Mouse (Mus musculus) midbrain, postnatal 0 days (tissue): ENCODE measurements at regions not wholly inside any gene's neighbourhood (a gene's known extent, or its start where the extent isn't known, plus 50 kb on each side); places are given as distances from the start of the nearest gene placed in this dataset.

ENCODE experiments used
- ATAC-seq: fragments of 200-750 bp; cut with Nextera tagmentation; 2 replicates; pipeline ENCODE4 v1.8.0; 2017; ENCODE audit warnings: moderate number of reproducible peaks, mild to moderate bottlenecking, moderate TSS enrichment, moderate library complexity; ENCODE audit not compliant: low FRiP score
- DNase-seq: peaks from one replicate; pipeline ENCODE4 v3.0.0-alpha.2; 2015; ENCODE audit warnings: low spot score
- H3K27ac ChIP-seq: fragments of 300-500 bp; sonication (generic); 2 replicates; pipeline ENCODE4 v1.5.1; 2014; ENCODE audit warnings: low read depth, mild to moderate bottlenecking, low read length, mixed read lengths
- H3K27me3 ChIP-seq: fragments of 300-500 bp; sonication (generic); 2 replicates; pipeline ENCODE4 v1.6.1; 2014; ENCODE audit warnings: low read length, control low read depth, mixed read lengths; ENCODE audit not compliant: insufficient read depth
- H3K36me3 ChIP-seq: fragments of 300-500 bp; sonication (generic); 2 replicates; pipeline ENCODE4 v1.6.1; 2014; ENCODE audit warnings: low read length, control low read depth, mixed read lengths; ENCODE audit not compliant: insufficient read depth
- H3K4me1 ChIP-seq: fragments of 300-500 bp; sonication (generic); 2 replicates; pipeline ENCODE4 v1.6.1; 2014; ENCODE audit warnings: mild to moderate bottlenecking, control low read depth, antibody characterized with exemption, low read length, mixed read lengths; ENCODE audit not compliant: insufficient read depth
- H3K4me2 ChIP-seq: fragments of 300-500 bp; sonication (generic); 2 replicates; pipeline ENCODE4 v1.6.1; 2014; ENCODE audit warnings: low read depth, mild to moderate bottlenecking, low read length, mixed read lengths; ENCODE audit not compliant: poor library complexity, severe bottlenecking
- H3K4me3 ChIP-seq: fragments of 300-500 bp; sonication (generic); 2 replicates; pipeline ENCODE4 v1.5.1; 2014; ENCODE audit warnings: low read depth, mild to moderate bottlenecking, low read length, moderate library complexity
- H3K9ac ChIP-seq: fragments of 300-500 bp; sonication (generic); replicated peaks from 2 replicates; pipeline ENCODE4 v1.6.1; 2014; ENCODE audit warnings: mild to moderate bottlenecking, low read length, moderate library complexity, mixed read lengths; ENCODE audit not compliant: poor library complexity, severe bottlenecking
- H3K9me3 ChIP-seq: fragments of 300-500 bp; sonication (generic); 2 replicates; pipeline ENCODE4 v1.6.1; 2016; ENCODE audit warnings: low read length, control low read depth
- CTCF ChIP-seq: IDR thresholded peaks from 2 replicates; pipeline ENCODE4 v1.5.1; 2016; ENCODE audit warnings: antibody characterized with exemption, mild to moderate bottlenecking
- WGBS: fragments of 180-500 bp; shearing (Covaris S2); extraction: QIAGEN DNeasy Blood & Tissue Kit; methylation state at CpG from one replicate; pipeline ENCODE4 v1.1.7; 2014; 5-methylcytosine and 5-hydroxymethylcytosine counted together

DNA sequence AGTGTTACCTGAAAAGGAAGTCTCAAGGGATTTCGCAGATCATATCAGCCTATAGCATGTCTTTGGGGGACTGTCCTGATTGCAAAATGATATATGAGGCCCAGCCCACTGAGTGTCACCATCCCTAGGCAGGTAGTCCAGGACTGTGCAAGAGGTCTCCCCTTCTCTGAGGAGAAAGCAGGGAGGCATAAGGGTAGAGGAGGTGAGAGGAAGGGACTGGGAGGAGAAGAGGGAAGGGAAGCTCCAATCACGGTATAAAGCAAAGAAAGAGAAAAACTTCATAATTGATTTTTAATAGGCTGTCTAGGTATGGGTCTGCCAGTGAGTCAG lies 291.1 kb upstream of the Map3k7 start:
- TF ChIP-seq CTCF: no peak
- Histone ChIP-seq H3K4me2 (no peak overlapping the region), H3K9ac (no peak overlapping the region), H3K27me3 (no peaks in the 10 kb centered on the region), H3K36me3 (no peaks in the 10 kb centered on the region), H3K4me3 (no peak overlapping the region), H3K27ac (no peak overlapping the region), H3K4me1 (no peaks in the 10 kb centered on the region), H3K9me3 (no peaks in the 10 kb centered on the region)
- DNase-seq (no peak), ATAC-seq (no peak)
- WGBS: 89% methylated on average over 2 of the region's 2 CpGs

DNA sequence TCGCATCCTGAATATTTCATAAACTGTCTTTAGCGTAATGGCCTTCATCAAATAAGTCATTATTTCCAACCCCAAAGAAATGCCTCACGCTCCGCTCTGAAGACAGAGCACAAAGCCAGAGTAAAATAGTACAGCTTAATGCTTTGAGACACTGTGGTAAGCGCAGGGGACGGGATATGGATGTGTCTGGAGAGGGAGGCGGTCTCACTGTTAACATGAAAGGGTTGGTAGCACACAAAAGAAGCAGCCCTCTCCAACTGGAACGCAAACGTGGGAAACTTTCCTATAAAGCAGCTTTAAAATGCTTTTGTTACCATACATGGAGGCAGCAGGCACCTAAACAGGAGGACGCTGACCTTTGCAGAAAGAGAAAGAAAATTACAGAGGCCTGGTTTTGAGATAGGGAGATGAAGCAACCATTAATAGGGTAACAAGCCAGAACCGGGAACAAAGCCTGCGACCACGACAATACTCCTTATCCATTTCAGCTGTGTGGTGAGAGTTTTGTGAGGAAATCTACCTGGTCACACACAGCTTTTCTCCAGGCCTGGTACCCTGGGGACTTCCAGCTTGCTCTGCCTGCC lies 284.8 kb upstream of the Map3k7 start:
- DNase-seq: no peak

DNA sequence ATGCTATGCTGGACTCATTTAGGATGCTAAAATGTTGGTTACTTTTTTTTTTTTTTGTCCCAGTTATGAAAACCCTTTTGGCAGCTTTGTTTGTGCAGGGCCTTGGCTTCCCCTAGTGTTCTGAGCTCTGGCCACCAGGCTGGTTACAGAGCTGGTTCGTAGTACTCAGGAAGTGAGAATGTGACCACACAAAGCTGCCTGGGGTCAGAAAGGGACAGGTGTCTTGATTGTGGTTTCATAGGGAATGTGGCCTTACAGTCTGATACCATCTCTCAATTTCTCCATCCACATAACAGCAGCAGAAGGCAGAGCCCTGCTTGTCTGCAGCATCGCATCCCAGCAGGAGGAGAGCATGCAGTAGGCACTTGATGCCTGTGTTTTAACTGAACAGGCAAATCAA lies 282.9 kb upstream of the Map3k7 start:
- H3K27me3 ChIP-seq: no peaks in the 10 kb centered on the region
- no peak overlapping the region for H3K9ac ChIP-seq
- H3K27ac ChIP-seq: no peak overlapping the region
- H3K9me3 ChIP-seq: no peaks in the 10 kb centered on the region
- H3K4me3 ChIP-seq: no peak overlapping the region
- DNase-seq (no peak), ATAC-seq (no peak)
- no peaks in the 10 kb centered on the region for H3K36me3 ChIP-seq
- TF ChIP-seq CTCF: no peak
- 90% methylated on average over 2 of the region's 2 CpGs for WGBS
- no peaks in the 10 kb centered on the region for H3K4me1 ChIP-seq
- no peak overlapping the region for H3K4me2 ChIP-seq

More for the DNA sequence above, 284.8 kb upstream of the Map3k7 start:
- TF ChIP-seq CTCF: no peak
- H3K4me2 ChIP-seq: no peak overlapping the region
- WGBS: 37% methylated on average over 13 of the region's 13 CpGs
- H3K4me1 ChIP-seq: no peaks in the 10 kb centered on the region
- H3K36me3 ChIP-seq: no peaks in the 10 kb centered on the region
- no peaks in the 10 kb centered on the region for H3K27me3 ChIP-seq
- H3K9ac ChIP-seq: no peak overlapping the region
- H3K4me3 ChIP-seq: no peak overlapping the region
- no peak overlapping the region for H3K27ac ChIP-seq
- no peak for ATAC-seq
- no peaks in the 10 kb centered on the region for H3K9me3 ChIP-seq

DNA sequence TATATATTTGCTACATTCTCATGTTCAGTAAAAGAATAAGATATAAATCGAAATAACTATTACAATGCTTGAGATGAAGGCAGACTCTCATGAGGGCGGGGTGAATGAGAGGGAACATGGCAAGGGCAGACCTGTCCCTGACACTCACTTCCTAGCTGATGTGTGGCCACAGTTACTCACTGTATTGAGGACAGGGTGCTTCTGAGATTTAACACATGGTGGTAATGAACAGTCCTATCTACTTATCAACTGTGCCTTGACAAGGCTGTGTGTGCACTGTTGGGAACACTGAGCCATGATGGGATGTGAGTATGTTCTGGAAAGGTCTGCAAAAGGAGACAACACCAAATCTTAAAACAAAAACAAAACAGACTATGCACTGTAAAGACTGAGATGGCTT lies 274.8 kb upstream of the Map3k7 start:
- no peak for TF ChIP-seq CTCF
- no peak for ATAC-seq
- 95% methylated on average over 2 of the region's 2 CpGs for WGBS

DNA sequence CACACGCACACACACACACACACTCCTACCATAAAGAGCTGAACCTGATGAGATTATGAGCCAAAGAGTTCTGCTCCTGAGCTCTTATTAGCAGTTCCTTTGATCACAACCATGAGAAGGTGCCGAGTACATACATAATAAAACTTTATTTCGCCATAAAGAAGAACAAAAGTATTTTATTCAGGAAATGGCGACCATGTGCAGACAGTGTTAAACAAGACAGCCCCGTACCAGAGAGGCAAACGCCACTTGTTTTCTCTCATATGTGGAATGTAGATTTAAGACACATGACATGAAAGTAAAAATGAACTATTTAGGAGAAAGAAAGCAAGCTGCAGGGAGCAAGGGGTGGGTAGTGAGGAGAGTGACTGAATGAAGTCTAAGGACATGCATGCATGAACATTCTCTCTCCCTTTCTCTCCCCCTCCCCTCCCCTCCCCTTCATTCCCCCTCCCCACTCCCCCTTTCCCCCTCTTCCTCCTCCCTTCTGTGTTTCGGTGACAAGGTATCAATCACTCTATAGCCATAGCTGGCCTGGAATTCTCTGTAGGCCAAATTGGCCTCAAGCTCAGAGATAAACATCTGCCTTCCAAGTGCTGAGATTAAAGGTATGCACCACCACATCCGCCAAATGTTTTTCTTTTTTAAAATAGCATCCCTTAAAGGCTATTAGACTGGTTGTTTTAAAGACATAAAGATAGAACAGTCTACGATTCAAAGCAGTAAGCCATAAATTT lies 266.0 kb upstream of the Map3k7 start:
- 61% methylated on average over 9 of the region's 9 CpGs for WGBS
- no peak for TF ChIP-seq CTCF
- Histone ChIP-seq H3K9me3 (no peaks in the 10 kb centered on the region), H3K36me3 (no peaks in the 10 kb centered on the region), H3K4me1 (no peaks in the 10 kb centered on the region), H3K27ac (no peak overlapping the region), H3K4me2 (no peak overlapping the region), H3K9ac (no peak overlapping the region), H3K27me3 (no peaks in the 10 kb centered on the region), H3K4me3 (no peak overlapping the region)
- no peak for ATAC-seq
- DNase-seq: no peak

More for the DNA sequence above, 274.8 kb upstream of the Map3k7 start:
- H3K4me2 ChIP-seq: no peak overlapping the region
- no peak overlapping the region for H3K9ac ChIP-seq
- H3K4me1 ChIP-seq: no peaks in the 10 kb centered on the region
- H3K27me3 ChIP-seq: no peaks in the 10 kb centered on the region
- H3K4me3 ChIP-seq: no peak overlapping the region
- no peaks in the 10 kb centered on the region for H3K9me3 ChIP-seq
- no peak overlapping the region for H3K27ac ChIP-seq
- no peak for DNase-seq
- H3K36me3 ChIP-seq: no peaks in the 10 kb centered on the region

DNA sequence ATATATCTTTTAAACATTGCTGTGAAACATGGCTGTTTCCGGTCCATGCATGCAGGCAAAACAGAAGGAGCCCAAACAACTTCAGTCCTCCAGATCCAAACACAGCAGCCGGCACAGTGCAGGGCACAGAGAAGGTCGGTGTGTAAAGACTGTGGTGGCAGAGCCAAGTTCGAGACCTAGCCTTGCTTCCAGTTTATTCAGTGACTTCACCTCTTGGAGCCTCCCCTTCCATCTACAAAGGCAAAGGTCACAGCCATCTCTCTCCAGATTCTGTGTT lies 265.5 kb upstream of the Map3k7 start:
- DNase-seq (no peak), ATAC-seq (no peak)
- WGBS: 85% methylated on average over 4 of the region's 4 CpGs
- Histone ChIP-seq H3K36me3 (no peaks in the 10 kb centered on the region), H3K9ac (no peak overlapping the region), H3K4me2 (no peak overlapping the region), H3K27ac (no peak overlapping the region), H3K4me3 (no peak overlapping the region), H3K4me1 (no peaks in the 10 kb centered on the region), H3K27me3 (no peaks in the 10 kb centered on the region), H3K9me3 (no peaks in the 10 kb centered on the region)
- no peak for TF ChIP-seq CTCF
